24 mouse cellular contexts compared by ENCODE assay signal in the genomic region with DNA sequence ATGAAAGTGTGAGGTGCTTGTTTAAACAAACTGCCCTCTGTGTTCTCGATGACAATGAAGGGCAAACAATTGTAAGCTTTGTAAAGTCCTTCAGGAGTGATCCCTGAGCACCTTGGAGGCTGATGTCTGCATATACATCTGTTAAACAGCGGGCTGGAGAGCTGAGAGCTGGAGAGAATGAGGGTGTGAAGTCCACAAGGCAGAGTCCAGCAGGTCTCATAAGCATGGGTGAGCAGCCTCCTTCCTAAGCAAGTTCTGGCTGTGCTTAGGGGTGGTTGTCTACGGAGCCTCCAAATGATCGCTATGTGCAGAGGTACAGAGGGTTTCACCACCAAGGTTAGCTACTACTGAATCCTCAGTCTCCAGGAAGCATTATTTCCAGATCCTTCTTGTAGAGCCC.
A peak's percentile ranks its signal among the peaks of the same experiment; 100 is the strongest.
DNase-seq lines count a peak whose midpoint lies in the region; ATAC-seq and TF ChIP-seq lines count a peak whose summit lies in the region.
"Had no signal": no experiment of that assay in that cellular context is flagged by ENCODE, and none has a peak within 500 bp of the region (broad histone marks: within the 10 kb centered on the region; RNA-seq: fewer than 3 reads in every experiment).

No protein-coding gene starts in this region.

- WGBS in kidney, adult 2 months = 76% methylated on average over 4 of the region's 4 CpGs
- 86% methylated on average over 4 of the region's 4 CpGs for WGBS in kidney, embryonic 14.5 days
- 70% methylated on average over 4 of the region's 4 CpGs for WGBS in liver, adult 2 months
- 69% methylated on average over 4 of the region's 4 CpGs for WGBS in liver, postnatal 0 days (ENCODE audit: insufficient replicate concordance)
- WGBS in limb, embryonic 10.5 days = 85% methylated on average over 4 of the region's 4 CpGs

- no peak overlapping the region for H3K4me3 ChIP-seq in kidney, adult 2 months (ENCODE audit: insufficient read depth, low read depth, low read length)
- H3K4me3 ChIP-seq in kidney, embryonic 14.5 days (ENCODE audit: low read length) = no peak overlapping the region
- no peak overlapping the region for H3K4me3 ChIP-seq in liver, adult 2 months (ENCODE audit: insufficient read depth, low read depth, low read length)
- H3K4me3 ChIP-seq in liver, postnatal 0 days (ENCODE audit: low read depth, low read length) = no peak overlapping the region
- H3K4me3 ChIP-seq in limb, embryonic 10.5 days = no peak overlapping the region
- H3K4me3 ChIP-seq: embryonic facial prominence, embryonic 10.5 days; embryonic facial prominence, embryonic 12.5 days; forebrain, embryonic 13.5 days had no signal

- no peak for TF ChIP-seq POLR2A in kidney, adult 2 months (IDR thresholded peaks at IDR 0.05; ENCODE audit: low read depth, low read length)
- TF ChIP-seq POLR2A in liver, adult 2 months (IDR thresholded peaks at IDR 0.05; ENCODE audit: extremely low read depth, insufficient read depth, low read length) = no peak

- no peaks in the 10 kb centered on the region for H3K9me3 ChIP-seq in kidney, embryonic 14.5 days (ENCODE audit: control insufficient read depth, low read length)
- no peaks in the 10 kb centered on the region for H3K9me3 ChIP-seq in liver, postnatal 0 days (ENCODE audit: low read length)
- H3K9me3 ChIP-seq in limb, embryonic 10.5 days (replicated peaks) = no peaks in the 10 kb centered on the region
- H3K9me3 ChIP-seq: embryonic facial prominence, embryonic 10.5 days; embryonic facial prominence, embryonic 12.5 days; forebrain, embryonic 13.5 days; G1E had no signal

- H3K27ac ChIP-seq in kidney, adult 2 months (ENCODE audit: insufficient read depth, low read depth, low read length) = no peak overlapping the region
- no peak overlapping the region for H3K27ac ChIP-seq in kidney, embryonic 14.5 days (ENCODE audit: low read depth, low read length)
- H3K27ac ChIP-seq in liver, adult 2 months (replicated peaks; ENCODE audit: insufficient read depth, low read depth, low read length) = no peak overlapping the region
- H3K27ac ChIP-seq in liver, postnatal 0 days (ENCODE audit: low read depth) = no peak overlapping the region
- H3K27ac ChIP-seq in limb, embryonic 10.5 days = 0 out of 2 replicates have a peak overlapping the region, but pooled peaks have one; percentile 6
- H3K27ac ChIP-seq: embryonic facial prominence, embryonic 10.5 days; embryonic facial prominence, embryonic 12.5 days; forebrain, embryonic 13.5 days had no signal

- peaks cover 6% of the 10 kb centered on the region for H3K4me1 ChIP-seq in kidney, adult 2 months (ENCODE audit: control insufficient read depth, insufficient read depth, low read length)
- H3K4me1 ChIP-seq in kidney, embryonic 14.5 days (ENCODE audit: control insufficient read depth, insufficient read depth, low read length) = peaks cover 18% of the 10 kb centered on the region; the same call in 1 of the 2 replicates
- H3K4me1 ChIP-seq in liver, adult 2 months (ENCODE audit: control insufficient read depth, insufficient read depth, low read length) = peaks cover under 1% of the 10 kb centered on the region
- peaks cover 8% of the 10 kb centered on the region for H3K4me1 ChIP-seq in liver, postnatal 0 days (ENCODE audit: insufficient read depth)
- peaks cover 12% of the 10 kb centered on the region for H3K4me1 ChIP-seq in limb, embryonic 10.5 days
- H3K4me1 ChIP-seq: embryonic facial prominence, embryonic 10.5 days; embryonic facial prominence, embryonic 12.5 days; forebrain, embryonic 13.5 days had no signal

- TF ChIP-seq CTCF in kidney, adult 2 months (conservative IDR thresholded peaks at IDR 0.05; ENCODE audit: insufficient read depth, insufficient read length, low read depth, low read length) = no peak
- TF ChIP-seq CTCF in liver, adult 2 months (IDR thresholded peaks at IDR 0.05; ENCODE audit: low read depth, low read length) = no peak
- TF ChIP-seq CTCF in liver, postnatal 0 days (IDR thresholded peaks at IDR 0.05; ENCODE audit: low read depth) = no peak

- H3K27me3 ChIP-seq in kidney, adult 2 months (replicated peaks; ENCODE audit: control insufficient read depth, insufficient read depth, low read length) = no peaks in the 10 kb centered on the region
- no peaks in the 10 kb centered on the region for H3K27me3 ChIP-seq in kidney, embryonic 14.5 days (ENCODE audit: control insufficient read depth, insufficient read depth, low read length)
- no peaks in the 10 kb centered on the region for H3K27me3 ChIP-seq in liver, adult 2 months (ENCODE audit: control insufficient read depth, insufficient read depth, low read length)
- H3K27me3 ChIP-seq in liver, postnatal 0 days (ENCODE audit: insufficient read depth, low read length) = no peaks in the 10 kb centered on the region
- no peaks in the 10 kb centered on the region for H3K27me3 ChIP-seq in limb, embryonic 10.5 days (ENCODE audit: low read depth, poor library complexity, severe bottlenecking)
- H3K27me3 ChIP-seq: CH12.LX; embryonic facial prominence, embryonic 12.5 days; forebrain, embryonic 13.5 days; Patski had no signal

- H3K79me2 ChIP-seq in liver, adult 2 months (ENCODE audit: control insufficient read depth, insufficient read depth, low read length) = no peaks in the 10 kb centered on the region

- H3K36me3 ChIP-seq in kidney, adult 2 months (ENCODE audit: control insufficient read depth, insufficient read depth, low read length) = no peaks in the 10 kb centered on the region
- H3K36me3 ChIP-seq in kidney, embryonic 14.5 days (ENCODE audit: control insufficient read depth, insufficient read depth, low read length) = no peaks in the 10 kb centered on the region
- H3K36me3 ChIP-seq in liver, adult 2 months (ENCODE audit: control insufficient read depth, insufficient read depth, low read length) = no peaks in the 10 kb centered on the region
- H3K36me3 ChIP-seq in liver, postnatal 0 days (replicated peaks; ENCODE audit: insufficient read depth, low read length) = no peaks in the 10 kb centered on the region
- no peaks in the 10 kb centered on the region for H3K36me3 ChIP-seq in limb, embryonic 10.5 days
- H3K36me3 ChIP-seq: embryonic facial prominence, embryonic 10.5 days; embryonic facial prominence, embryonic 12.5 days; G1E had no signal

- DNase-seq in heart, adult 11 months = peak; percentile 66
- DNase-seq in heart, adult 18-20 months = no peak
- peak; percentile 60 for DNase-seq in kidney, adult 2 months
- DNase-seq in liver, adult 2 months (ENCODE audit: extremely low read depth, low read depth, low spot score) = peak; percentile 51
- DNase-seq in liver, postnatal 0 days = no peak
- DNase-seq in limb, embryonic 10.5 days (ENCODE audit: low spot score) = no peak
- DNase-seq: adrenal gland, adult 8-10 months; adrenal gland, postnatal 14 days; adrenal gland, postnatal 36 days; B cell, adult 2 months; cerebellum, adult 11-12 months; cerebellum, adult 2 months; cerebellum, adult 9-10 months; cerebellum, postnatal 10 days; cerebellum, postnatal 25 days had no signal

- H3K4me2 ChIP-seq in kidney, embryonic 14.5 days (replicated peaks; ENCODE audit: low read depth, low read length) = no peak overlapping the region
- H3K4me2 ChIP-seq in liver, postnatal 0 days (ENCODE audit: low read depth, low read length) = no peak overlapping the region
- H3K4me2 ChIP-seq: embryonic facial prominence, embryonic 12.5 days; forebrain, embryonic 13.5 days had no signal

- ATAC-seq in kidney, embryonic 14.5 days (ENCODE audit: low FRiP score, low TSS enrichment) = no peak
- ATAC-seq in liver, postnatal 0 days = no peak
- ATAC-seq: activated CD4-positive, CD25-positive, alpha-beta regulatory T cell, adult 4 months; CD4-positive, CD25-positive, alpha-beta regulatory T cell, adult 4 months; forebrain, embryonic 13.5 days; Patski had no signal

- no peak overlapping the region for H3K9ac ChIP-seq in kidney, embryonic 14.5 days (ENCODE audit: low read depth, low read length)
- H3K9ac ChIP-seq in liver, adult 2 months (ENCODE audit: low read depth, low read length) = no peak overlapping the region
- no peak overlapping the region for H3K9ac ChIP-seq in liver, postnatal 0 days (replicated peaks)
- H3K9ac ChIP-seq: embryonic facial prominence, embryonic 12.5 days; forebrain, embryonic 13.5 days had no signal

- no peak for TF ChIP-seq EP300 in liver, postnatal 0 days (IDR thresholded peaks at IDR 0.05; ENCODE audit: low read depth)

Comparison
In these comparisons a context has a peak if more than half of its experiments do, and no peak if none do; other contexts are left out.
1. DNase-seq: peak in heart, adult 11 months (single experiment), kidney, adult 2 months (single experiment) and liver, adult 2 months (single experiment); none in heart, adult 18-20 months (0 of 2), liver, postnatal 0 days (single experiment) and limb, embryonic 10.5 days (single experiment).